Mouse (Mus musculus) cerebellum, postnatal 4 days (tissue): Measurements from ENCODE around the gene Spata31d1a.

Experiments
- DNase-seq, 2 experiments: peaks; one replicate each; pipeline ENCODE4 v3.0.0; 2022; ENCODE audit warnings: low spot score in 2 of 2, mixed read lengths in 1 of 2

Gene Spata31d1a

GRCm38 (mm10) chr13:59667763-59668162 is 42.4 kb downstream of the Spata31d1a start:
- DNase-seq, result no peak

GRCm38 (mm10) chr13:59663939-59664712 is 46.0 kb downstream of the Spata31d1a start:
- no peak for DNase-seq

- DNase-seq, result no peak
Measured at GRCm38 (mm10) chr13:59661966-59662365, 48.2 kb downstream of the Spata31d1a start.

- DNase-seq, result no peak
Measured at GRCm38 (mm10) chr13:59661387-59661786, 48.7 kb downstream of the Spata31d1a start.

- no peak for DNase-seq
Measured at GRCm38 (mm10) chr13:59660371-59660770, 49.8 kb downstream of the Spata31d1a start.

- DNase-seq, result no peak
Measured at GRCm38 (mm10) chr13:59657781-59658180, 52.3 kb downstream of the Spata31d1a start.

- DNase-seq, result no peak
Measured at GRCm38 (mm10) chr13:59656975-59657388, 53.1 kb downstream of the Spata31d1a start.

- no peak for DNase-seq
Measured at GRCm38 (mm10) chr13:59656316-59656832, 53.8 kb downstream of the Spata31d1a start.

GRCm38 (mm10) chr13:59655718-59656315 is 54.3 kb downstream of the Spata31d1a start:
- no peak for DNase-seq

GRCm38 (mm10) chr13:59654465-59654864 is 55.7 kb downstream of the Spata31d1a start:
- no peak for DNase-seq

- DNase-seq, result no peak
Measured at GRCm38 (mm10) chr13:59653136-59653535, 57.0 kb downstream of the Spata31d1a start.

GRCm38 (mm10) chr13:59652651-59653050 is 57.5 kb downstream of the Spata31d1a start:
- DNase-seq, result no peak
